Mouse (Mus musculus): ENCODE results near the gene Wwc1.

The Wwc1 gene

GRCm38 (mm10) chr11:35980411-35980917 lies at the start of gene Wwc1:
Wwc1 (minus strand) TSS chr11:35980527.
- DNase-seq (ENCODE audit: low read depth, low spot score): peak; percentile 84

GRCm38 (mm10) chr11:36020009-36020408 lies 39.7 kb upstream of the Wwc1 start:
- DNase-seq (ENCODE audit: low read depth, low spot score): no peak

- no peak for DNase-seq (ENCODE audit: low read depth, low spot score)
Observed at GRCm38 (mm10) chr11:36013179-36013578, 32.9 kb upstream of the Wwc1 start.

- DNase-seq (ENCODE audit: low read depth, low spot score): no peak
Observed at GRCm38 (mm10) chr11:36009281-36010208, 29.2 kb upstream of the Wwc1 start.

GRCm38 (mm10) chr11:36002900-36003299 lies 22.6 kb upstream of the Wwc1 start:
- DNase-seq (ENCODE audit: low read depth, low spot score): no peak

- peak; percentile 94 for DNase-seq (ENCODE audit: low read depth, low spot score)
Observed at GRCm38 (mm10) chr11:36001282-36001970, 21.1 kb upstream of the Wwc1 start.

- DNase-seq (ENCODE audit: low read depth, low spot score): peak; percentile 20
Observed at GRCm38 (mm10) chr11:36000585-36001281, 20.4 kb upstream of the Wwc1 start.

GRCm38 (mm10) chr11:36000038-36000437 lies 19.7 kb upstream of the Wwc1 start:
- peak; percentile 34 for DNase-seq (ENCODE audit: low read depth, low spot score)

GRCm38 (mm10) chr11:35998048-35998447 lies 17.7 kb upstream of the Wwc1 start:
- no peak for DNase-seq (ENCODE audit: low read depth, low spot score)

- peak; percentile 48 for DNase-seq (ENCODE audit: low read depth, low spot score)
Observed at GRCm38 (mm10) chr11:35995310-35995709, 15.0 kb upstream of the Wwc1 start.

- no peak for DNase-seq (ENCODE audit: low read depth, low spot score)
Observed at GRCm38 (mm10) chr11:35991846-35992245, 11.5 kb upstream of the Wwc1 start.

GRCm38 (mm10) chr11:35989967-35990366 lies 9.6 kb upstream of the Wwc1 start:
- no peak for DNase-seq (ENCODE audit: low read depth, low spot score)

- peak; percentile 80 for DNase-seq (ENCODE audit: low read depth, low spot score)
Observed at GRCm38 (mm10) chr11:35985841-35986393, 5.6 kb upstream of the Wwc1 start.

GRCm38 (mm10) chr11:35982734-35983133 lies 2.4 kb upstream of the Wwc1 start:
- DNase-seq (ENCODE audit: low read depth, low spot score): peak; percentile 32

- peak; percentile 65 for DNase-seq (ENCODE audit: low read depth, low spot score)
Observed at GRCm38 (mm10) chr11:35979733-35980410, 455 bp downstream of the Wwc1 start.

GRCm38 (mm10) chr11:35979266-35979732 lies 1.0 kb downstream of the Wwc1 start:
- peak; percentile 42 for DNase-seq (ENCODE audit: low read depth, low spot score)

- no peak for DNase-seq (ENCODE audit: low read depth, low spot score)
Observed at GRCm38 (mm10) chr11:35977796-35978195, 2.5 kb downstream of the Wwc1 start.

GRCm38 (mm10) chr11:35977096-35977495 lies 3.2 kb downstream of the Wwc1 start:
- DNase-seq (ENCODE audit: low read depth, low spot score): no peak

GRCm38 (mm10) chr11:35976482-35976881 lies 3.8 kb downstream of the Wwc1 start:
- DNase-seq (ENCODE audit: low read depth, low spot score): peak; percentile 45

GRCm38 (mm10) chr11:35974632-35975450 lies 5.5 kb downstream of the Wwc1 start:
- DNase-seq (ENCODE audit: low read depth, low spot score): no peak
